Mouse (Mus musculus): ENCODE measurements around the gene Serp2.

The Serp2 gene

GRCm38 (mm10) chr14:76526467-76526866 lies 30.2 kb downstream of the Serp2 start:
- no peak for DNase-seq

- no peak for DNase-seq
Observed at GRCm38 (mm10) chr14:76523344-76523743, 33.3 kb downstream of the Serp2 start.

- DNase-seq = no peak
Observed at GRCm38 (mm10) chr14:76521308-76521707, 35.4 kb downstream of the Serp2 start.

GRCm38 (mm10) chr14:76520606-76521005 lies 36.1 kb downstream of the Serp2 start:
- DNase-seq = no peak

- DNase-seq = no peak
Observed at GRCm38 (mm10) chr14:76518217-76518616, 38.5 kb downstream of the Serp2 start.

GRCm38 (mm10) chr14:76515620-76516019 lies 41.1 kb downstream of the Serp2 start:
- no peak for DNase-seq

- DNase-seq = no peak
Observed at GRCm38 (mm10) chr14:76514050-76514585, 42.6 kb downstream of the Serp2 start.

GRCm38 (mm10) chr14:76513395-76514049 lies 43.2 kb downstream of the Serp2 start:
- DNase-seq = no peak

- DNase-seq = no peak
Observed at GRCm38 (mm10) chr14:76511971-76512370, 44.7 kb downstream of the Serp2 start.

- peak in 1 of 2 experiments; percentile 24 for DNase-seq
Observed at GRCm38 (mm10) chr14:76508701-76509100, 48.0 kb downstream of the Serp2 start.

GRCm38 (mm10) chr14:76507804-76508500 lies 48.7 kb downstream of the Serp2 start:
- DNase-seq = no peak

- DNase-seq = no peak
Observed at GRCm38 (mm10) chr14:76507357-76507756, 49.3 kb downstream of the Serp2 start.

- peak; percentile 33 to 54 for DNase-seq
Observed at GRCm38 (mm10) chr14:76506425-76507205, 50.1 kb downstream of the Serp2 start.

GRCm38 (mm10) chr14:76505439-76506220 lies 51.1 kb downstream of the Serp2 start:
- peak; percentile 91 to 93 for DNase-seq

- DNase-seq = no peak
Observed at GRCm38 (mm10) chr14:76505101-76505438, 51.6 kb downstream of the Serp2 start.

- peak; percentile 94 to 97 for DNase-seq
Observed at GRCm38 (mm10) chr14:76504121-76504737, 52.5 kb downstream of the Serp2 start.

- peak; percentile 18 to 55 for DNase-seq
Observed at GRCm38 (mm10) chr14:76503231-76503851, 53.3 kb downstream of the Serp2 start.

GRCm38 (mm10) chr14:76500036-76500435 lies 56.7 kb downstream of the Serp2 start:
- DNase-seq = peak; percentile 41 to 43

- DNase-seq = no peak
Observed at GRCm38 (mm10) chr14:76499492-76499891, 57.2 kb downstream of the Serp2 start.

- no peak for DNase-seq
Observed at GRCm38 (mm10) chr14:76498210-76498609, 58.5 kb downstream of the Serp2 start.

GRCm38 (mm10) chr14:76497187-76497586 lies 59.5 kb downstream of the Serp2 start:
- DNase-seq = no peak

- no peak for DNase-seq
Observed at GRCm38 (mm10) chr14:76495022-76495421, 61.7 kb downstream of the Serp2 start.
